Mouse (Mus musculus): Measurements from ENCODE around the gene Map4k4.

GRCm38 (mm10) chr1:40021617-40022016 is 120.9 kb downstream of the Map4k4 start:
- TF ChIP-seq POLR2A (IDR thresholded peaks at IDR 0.05; ENCODE audit: insufficient read length, low read depth), result no peak
- TF ChIP-seq POLR2AphosphoS2 (IDR thresholded peaks at IDR 0.05; ENCODE audit: insufficient read length, low read depth), result no peak
- TF ChIP-seq MAX (IDR thresholded peaks at IDR 0.05; ENCODE audit: low read depth), result no peak
- no peak for TF ChIP-seq MYOG (IDR thresholded peaks at IDR 0.05; ENCODE audit: control insufficient read depth in 1 of 3, insufficient read depth in 1 of 3, insufficient read length in 2 of 3, low read depth in 2 of 3)
- TF ChIP-seq TCF3 (IDR thresholded peaks at IDR 0.05; ENCODE audit: insufficient read length, low read depth), result no peak
- TF ChIP-seq CEBPB (IDR thresholded peaks at IDR 0.05; ENCODE audit: insufficient read depth, poor library complexity, severe bottlenecking), result no peak
- no peak for TF ChIP-seq USF1 (IDR thresholded peaks at IDR 0.05; ENCODE audit: low read depth)
- no peak for TF ChIP-seq E2F4 (IDR thresholded peaks at IDR 0.05; ENCODE audit: insufficient read depth)
- no peak for TF ChIP-seq MYOD1 (IDR thresholded peaks at IDR 0.05; ENCODE audit: control insufficient read depth in 1 of 3, insufficient read length in 2 of 3, low read depth in 2 of 3)
- TF ChIP-seq TCF12 (IDR thresholded peaks at IDR 0.05; ENCODE audit: insufficient read depth, poor library complexity, severe bottlenecking), result no peak
- TF ChIP-seq REST (IDR thresholded peaks at IDR 0.05; ENCODE audit: insufficient read depth, insufficient read length), result no peak
- no peak for TF ChIP-seq SRF (IDR thresholded peaks at IDR 0.05; ENCODE audit: control insufficient read depth, insufficient read length, low read depth)
